Mouse (Mus musculus): ENCODE measurements at regions not wholly inside any gene's neighbourhood (a gene's known extent, or its start where the extent isn't known, plus 50 kb on each side); places are given as distances from the start of the nearest gene placed in this dataset.

- intact Hi-C loops (cut with DNase I): no loop called here
Measured at GRCm38 (mm10) chr3:101524905-101525304, 79.6 kb downstream of the Atp1a1 start.

DNA sequence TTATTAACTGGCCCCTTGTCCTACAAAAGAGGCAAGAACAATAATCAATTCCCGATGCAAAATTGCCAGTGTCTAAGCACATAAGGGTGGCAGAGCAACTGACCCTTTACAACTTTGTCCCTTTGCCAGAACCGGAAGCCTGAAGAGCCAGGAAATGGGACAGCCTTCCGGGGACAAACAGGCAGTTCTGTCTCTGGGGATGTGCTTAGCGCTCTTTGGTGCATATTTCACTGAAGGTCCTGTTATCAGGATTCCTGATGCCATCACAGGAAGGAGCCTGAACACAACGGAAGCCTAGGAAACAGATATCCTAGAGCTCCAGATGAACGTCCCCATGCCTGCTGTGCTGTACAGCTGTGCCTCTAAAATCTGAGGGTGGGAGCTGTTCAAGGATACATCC is 80.0 kb downstream of the Atp1a1 start:
- no peak for DNase-seq
- intact Hi-C loops (cut with DNase I): no loop called here

More at GRCm38 (mm10) chr3:101524905-101525304, 79.6 kb downstream of the Atp1a1 start:
- DNase-seq: no peak

- intact Hi-C loops (cut with DNase I): no loop called here
- DNase-seq: no peak
Measured at GRCm38 (mm10) chr3:101523239-101523638, 81.2 kb downstream of the Atp1a1 start.

DNA sequence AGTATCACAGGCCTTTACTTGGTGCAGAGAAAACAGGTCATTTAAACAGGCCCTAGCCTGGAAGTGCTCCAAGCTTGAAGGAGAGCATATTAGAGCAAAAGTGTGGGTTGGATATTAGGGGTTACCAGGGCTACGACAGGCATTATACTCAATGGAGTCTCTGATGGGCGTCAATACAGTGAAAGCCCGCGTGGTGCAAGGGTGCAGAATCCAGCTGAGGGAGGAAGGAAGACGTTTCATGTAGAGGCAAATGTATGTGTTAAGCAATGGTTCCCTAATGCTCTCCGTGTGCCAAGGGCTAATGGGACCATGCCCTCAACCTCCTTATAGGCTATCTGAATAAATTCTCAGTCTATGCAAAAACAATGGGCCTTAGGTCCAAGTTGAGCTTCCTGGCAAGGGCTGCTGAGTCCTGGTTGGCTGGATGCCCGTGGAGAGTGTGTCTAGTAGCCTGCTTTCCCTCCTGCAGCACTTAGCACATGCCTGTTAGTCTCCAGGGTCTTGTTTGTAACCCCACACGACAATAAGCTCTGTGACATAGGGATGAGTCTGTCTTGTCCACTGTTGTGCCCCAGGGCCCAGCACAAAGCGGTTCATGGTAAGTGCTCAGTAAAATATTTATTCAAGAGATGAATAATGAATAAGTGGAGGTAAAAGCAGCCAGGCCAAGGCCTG is 82.1 kb downstream of the Atp1a1 start:
- peak; percentile 79 to 81 for DNase-seq
- intact Hi-C loops (cut with DNase I): no loop called here

- no peak for DNase-seq
- intact Hi-C loops (cut with DNase I): no loop called here
Measured at GRCm38 (mm10) chr3:101521155-101521554, 83.3 kb downstream of the Atp1a1 start.

GRCm38 (mm10) chr3:101520115-101520514 is 84.4 kb downstream of the Atp1a1 start:
- DNase-seq: no peak
- intact Hi-C loops (cut with DNase I): no loop called here

GRCm38 (mm10) chr3:101519551-101519950 is 84.9 kb downstream of the Atp1a1 start:
- no peak for DNase-seq
- intact Hi-C loops (cut with DNase I): no loop called here

DNA sequence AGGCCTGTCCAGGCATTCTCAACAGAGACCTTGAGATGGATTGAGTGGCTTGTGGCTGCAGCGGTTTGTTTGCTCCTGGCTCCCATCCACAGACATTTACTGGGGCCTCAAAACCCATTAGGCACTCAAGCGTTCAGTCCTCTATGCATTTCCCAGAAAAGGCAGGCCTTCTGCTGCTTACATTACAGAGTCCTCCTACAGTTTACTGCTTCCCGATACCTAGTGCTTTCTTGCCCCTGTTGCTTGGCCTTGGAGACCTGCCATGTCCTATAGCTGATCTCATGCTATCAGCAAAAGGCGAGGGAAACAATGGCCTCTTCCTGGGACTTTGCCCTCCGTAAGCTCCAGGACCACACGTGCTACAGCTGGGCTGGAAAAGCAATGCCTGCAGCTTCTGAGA is 85.7 kb downstream of the Atp1a1 start:
- intact Hi-C loops (cut with DNase I): no loop called here
- DNase-seq: no peak

GRCm38 (mm10) chr3:101517547-101517946 is 86.9 kb downstream of the Atp1a1 start:
- no peak for DNase-seq
- intact Hi-C loops (cut with DNase I): no loop called here

GRCm38 (mm10) chr3:101516781-101517499 is 87.5 kb downstream of the Atp1a1 start:
- intact Hi-C loops (cut with DNase I): no loop called here
- no peak for DNase-seq

DNA sequence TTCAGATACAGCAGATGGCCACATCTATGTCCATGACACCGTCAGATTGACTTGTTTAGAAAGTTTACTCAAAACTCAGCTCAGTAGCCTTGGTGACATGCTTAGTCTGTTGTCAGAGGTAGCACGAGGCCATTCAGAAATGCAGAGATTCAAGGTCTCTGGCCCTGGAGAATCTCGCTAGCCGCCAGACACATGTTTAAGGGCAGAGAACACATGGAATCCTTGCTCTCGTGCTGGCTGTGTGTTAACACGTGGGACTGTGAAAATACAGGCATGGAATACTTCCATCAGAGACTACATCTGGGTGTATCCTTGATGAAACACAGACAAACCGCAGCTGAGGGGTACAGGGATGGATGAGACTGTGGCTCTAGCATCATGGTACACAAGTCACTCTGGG is 88.9 kb downstream of the Atp1a1 start:
- no peak for DNase-seq
- intact Hi-C loops (cut with DNase I): no loop called here

DNA sequence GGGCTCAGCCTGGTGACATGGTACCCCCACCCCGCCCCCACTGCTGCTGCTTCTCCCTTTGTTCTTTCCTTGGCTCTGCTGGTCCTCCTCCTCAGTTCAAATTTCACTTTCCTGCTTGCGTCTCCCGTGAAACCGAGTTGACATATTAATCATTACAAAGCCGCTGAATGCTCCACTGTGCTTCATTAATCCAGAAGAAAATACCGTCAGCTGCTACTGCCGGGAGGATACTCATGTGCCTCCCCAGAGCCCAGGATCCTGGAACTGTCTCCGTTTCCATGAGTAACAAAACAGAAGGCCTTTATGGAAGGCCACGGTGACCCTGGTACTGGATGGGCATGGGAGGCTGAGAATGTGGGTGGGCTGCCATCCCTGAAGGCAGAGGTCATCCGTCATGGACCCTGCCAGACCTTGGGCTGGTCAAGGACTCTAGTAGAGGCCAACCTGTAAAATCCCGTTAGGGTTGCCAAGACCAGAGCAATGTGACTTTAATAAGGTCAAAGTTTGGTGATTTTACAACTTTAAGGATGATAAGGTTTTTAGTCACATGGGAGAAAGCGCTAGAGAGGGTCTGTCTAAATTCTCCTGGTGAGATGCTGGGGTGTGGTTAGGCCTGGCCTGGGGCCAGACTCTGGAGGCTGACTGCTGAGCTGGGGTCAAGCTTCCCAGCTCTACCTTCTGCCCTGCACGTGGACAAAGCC is 90.7 kb downstream of the Atp1a1 start:
- no peak for DNase-seq
- intact Hi-C loops (cut with DNase I): no loop called here
